Mouse (Mus musculus): ENCODE results near the gene Disp1. TPM values are rescaled to one million over a fixed set of nuclear protein-coding genes. Genes with fewer than 3 reads are reported as not detected.

Gene Disp1
- total and polyA plus RNA-seq, 3 experiments = 3.8 to 10.5 (median 5.0) TPM

- DNase-seq (ENCODE audit: low spot score) (no peak), ATAC-seq (ENCODE audit: extremely low read depth, insufficient number of reproducible peaks, low FRiP score, poor library complexity, severe bottlenecking) (no peak)
- TF ChIP-seq GATA2 (IDR thresholded peaks at IDR 0.05; ENCODE audit: borderline replicate concordance, low read depth, low read length) = no peak
- no peak for TF ChIP-seq CTCF (IDR thresholded peaks at IDR 0.05; ENCODE audit: low read depth, low read length)
- TF ChIP-seq POLR2AphosphoS5 (IDR thresholded peaks at IDR 0.05; ENCODE audit: insufficient replicate concordance, low read depth, low read length) = no peak
- no peak for TF ChIP-seq TAL1 (conservative IDR thresholded peaks at IDR 0.05; ENCODE audit: low read depth, low read length)
- no peak for TF ChIP-seq GATA1 (IDR thresholded peaks at IDR 0.05; ENCODE audit: borderline replicate concordance, low read length)
- no peak overlapping the region for H3K4me3 ChIP-seq (ENCODE audit: low read depth, low read length)
- H3K36me3 ChIP-seq (replicated peaks) = peaks cover 65% of the 10 kb centered on the region
- no peaks in the 10 kb centered on the region for H3K27me3 ChIP-seq (ENCODE audit: insufficient read depth, low read length)
- no peaks in the 10 kb centered on the region for H3K4me1 ChIP-seq (ENCODE audit: insufficient read depth, low read depth, low read length)
- H3K9me3 ChIP-seq (replicated peaks) = no peaks in the 10 kb centered on the region
Measured at GRCm38 (mm10) chr1:183091203-183091602, 130.1 kb downstream of the Disp1 start.

- TF ChIP-seq GATA2 (IDR thresholded peaks at IDR 0.05; ENCODE audit: borderline replicate concordance, low read depth, low read length) = no peak
- TF ChIP-seq GATA1 (IDR thresholded peaks at IDR 0.05; ENCODE audit: borderline replicate concordance, low read length) = no peak
- TF ChIP-seq TAL1 (conservative IDR thresholded peaks at IDR 0.05; ENCODE audit: low read depth, low read length) = no peak
- TF ChIP-seq POLR2AphosphoS5 (IDR thresholded peaks at IDR 0.05; ENCODE audit: insufficient replicate concordance, low read depth, low read length) = no peak
- no peak for TF ChIP-seq CTCF (IDR thresholded peaks at IDR 0.05; ENCODE audit: low read depth, low read length)
- no peak overlapping the region for H3K4me3 ChIP-seq (ENCODE audit: low read depth, low read length)
- no peaks in the 10 kb centered on the region for H3K9me3 ChIP-seq (replicated peaks)
- H3K27me3 ChIP-seq (ENCODE audit: insufficient read depth, low read length) = no peaks in the 10 kb centered on the region
- DNase-seq (ENCODE audit: low spot score) (no peak), ATAC-seq (ENCODE audit: extremely low read depth, insufficient number of reproducible peaks, low FRiP score, poor library complexity, severe bottlenecking) (no peak)
- H3K36me3 ChIP-seq (replicated peaks) = peaks cover 52% of the 10 kb centered on the region
- H3K4me1 ChIP-seq (ENCODE audit: insufficient read depth, low read depth, low read length) = no peaks in the 10 kb centered on the region
Measured at GRCm38 (mm10) chr1:183088661-183089060, 132.7 kb downstream of the Disp1 start.

- ATAC-seq (ENCODE audit: extremely low read depth, insufficient number of reproducible peaks, low FRiP score, poor library complexity, severe bottlenecking) = no peak
Measured at GRCm38 (mm10) chr1:183086843-183087242, 134.5 kb downstream of the Disp1 start.

GRCm38 (mm10) chr1:183084085-183085050 lies 137.0 kb downstream of the Disp1 start:
- Histone ChIP-seq H3K9me3 (replicated peaks) (no peaks in the 10 kb centered on the region), H3K4me3 (ENCODE audit: low read depth, low read length) (no peak overlapping the region), H3K4me1 (ENCODE audit: insufficient read depth, low read depth, low read length) (no peaks in the 10 kb centered on the region), H3K27me3 (ENCODE audit: insufficient read depth, low read length) (no peaks in the 10 kb centered on the region), H3K36me3 (replicated peaks) (peaks cover 38% of the 10 kb centered on the region)
- no peak for TF ChIP-seq GATA2 (IDR thresholded peaks at IDR 0.05; ENCODE audit: borderline replicate concordance, low read depth, low read length)
- no peak for TF ChIP-seq CTCF (IDR thresholded peaks at IDR 0.05; ENCODE audit: low read depth, low read length)
- no peak for TF ChIP-seq GATA1 (IDR thresholded peaks at IDR 0.05; ENCODE audit: borderline replicate concordance, low read length)
- TF ChIP-seq POLR2AphosphoS5 (IDR thresholded peaks at IDR 0.05; ENCODE audit: insufficient replicate concordance, low read depth, low read length) = no peak
- no peak for TF ChIP-seq TAL1 (conservative IDR thresholded peaks at IDR 0.05; ENCODE audit: low read depth, low read length)
- DNase-seq (ENCODE audit: low spot score) (no peak), ATAC-seq (ENCODE audit: extremely low read depth, insufficient number of reproducible peaks, low FRiP score, poor library complexity, severe bottlenecking) (no peak)

More at GRCm38 (mm10) chr1:183086843-183087242, 134.5 kb downstream of the Disp1 start:
- Histone ChIP-seq H3K27me3 (ENCODE audit: insufficient read depth, low read length) (no peaks in the 10 kb centered on the region), H3K9me3 (replicated peaks) (no peaks in the 10 kb centered on the region), H3K36me3 (replicated peaks) (peaks cover 45% of the 10 kb centered on the region), H3K4me3 (ENCODE audit: low read depth, low read length) (no peak overlapping the region), H3K4me1 (ENCODE audit: insufficient read depth, low read depth, low read length) (no peaks in the 10 kb centered on the region)
- TF ChIP-seq GATA1 (IDR thresholded peaks at IDR 0.05; ENCODE audit: borderline replicate concordance, low read length) (no peak), POLR2AphosphoS5 (IDR thresholded peaks at IDR 0.05; ENCODE audit: insufficient replicate concordance, low read depth, low read length) (no peak), TAL1 (conservative IDR thresholded peaks at IDR 0.05; ENCODE audit: low read depth, low read length) (no peak), GATA2 (IDR thresholded peaks at IDR 0.05; ENCODE audit: borderline replicate concordance, low read depth, low read length) (no peak), CTCF (IDR thresholded peaks at IDR 0.05; ENCODE audit: low read depth, low read length) (no peak)
- DNase-seq (ENCODE audit: low spot score) = no peak

GRCm38 (mm10) chr1:183082436-183082835 lies 138.9 kb downstream of the Disp1 start:
- no peak for ATAC-seq (ENCODE audit: extremely low read depth, insufficient number of reproducible peaks, low FRiP score, poor library complexity, severe bottlenecking)
- Histone ChIP-seq H3K27me3 (ENCODE audit: insufficient read depth, low read length) (no peaks in the 10 kb centered on the region), H3K4me1 (ENCODE audit: insufficient read depth, low read depth, low read length) (no peaks in the 10 kb centered on the region), H3K9me3 (replicated peaks) (no peaks in the 10 kb centered on the region), H3K36me3 (replicated peaks) (peaks cover 19% of the 10 kb centered on the region), H3K4me3 (ENCODE audit: low read depth, low read length) (no peak overlapping the region)
- DNase-seq (ENCODE audit: low spot score) = no peak
- TF ChIP-seq GATA2 (IDR thresholded peaks at IDR 0.05; ENCODE audit: borderline replicate concordance, low read depth, low read length) (no peak), GATA1 (IDR thresholded peaks at IDR 0.05; ENCODE audit: borderline replicate concordance, low read length) (no peak), TAL1 (conservative IDR thresholded peaks at IDR 0.05; ENCODE audit: low read depth, low read length) (no peak), CTCF (IDR thresholded peaks at IDR 0.05; ENCODE audit: low read depth, low read length) (no peak)

DNA sequence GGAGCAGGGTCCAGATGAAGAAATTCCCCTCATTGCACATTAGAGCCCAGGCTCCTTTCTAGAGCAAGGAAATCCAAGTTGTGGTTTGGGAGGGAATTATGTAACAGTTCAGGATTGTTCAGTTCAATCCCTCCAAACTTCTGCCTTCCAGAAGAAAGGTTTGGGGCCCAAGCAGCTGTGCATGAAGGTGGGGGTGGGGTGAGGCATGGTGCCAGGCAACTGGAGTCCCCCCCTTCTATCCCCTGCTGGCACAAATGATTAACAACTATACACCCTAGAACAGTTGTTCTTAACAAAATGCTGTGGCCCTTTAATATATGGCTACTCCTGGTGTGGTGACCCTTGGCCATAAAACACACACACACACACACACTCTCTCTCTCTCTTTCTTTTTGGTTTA lies 140.2 kb downstream of the Disp1 start:
- TF ChIP-seq TAL1 (conservative IDR thresholded peaks at IDR 0.05; ENCODE audit: low read depth, low read length) (no peak), CTCF (IDR thresholded peaks at IDR 0.05; ENCODE audit: low read depth, low read length) (no peak), GATA2 (IDR thresholded peaks at IDR 0.05; ENCODE audit: borderline replicate concordance, low read depth, low read length) (no peak), GATA1 (IDR thresholded peaks at IDR 0.05; ENCODE audit: borderline replicate concordance, low read length) (no peak), POLR2AphosphoS5 (IDR thresholded peaks at IDR 0.05; ENCODE audit: insufficient replicate concordance, low read depth, low read length) (no peak)
- no peak for DNase-seq (ENCODE audit: low spot score)
- Histone ChIP-seq H3K4me3 (ENCODE audit: low read depth, low read length) (no peak overlapping the region), H3K4me1 (ENCODE audit: insufficient read depth, low read depth, low read length) (no peaks in the 10 kb centered on the region), H3K27me3 (ENCODE audit: insufficient read depth, low read length) (no peaks in the 10 kb centered on the region), H3K9me3 (replicated peaks) (no peaks in the 10 kb centered on the region), H3K36me3 (replicated peaks) (peaks cover 6% of the 10 kb centered on the region)
- ATAC-seq (ENCODE audit: extremely low read depth, insufficient number of reproducible peaks, low FRiP score, poor library complexity, severe bottlenecking) = no peak

Data from G1E (cell line).